Mouse (Mus musculus): ENCODE data around the gene Rp2.
"Not testable (repeated sequence)": the region's sequence is repeated elsewhere in the genome, so short reads cannot be mapped to it uniquely, and the experiment has no call there.

The Rp2 gene

DNA sequence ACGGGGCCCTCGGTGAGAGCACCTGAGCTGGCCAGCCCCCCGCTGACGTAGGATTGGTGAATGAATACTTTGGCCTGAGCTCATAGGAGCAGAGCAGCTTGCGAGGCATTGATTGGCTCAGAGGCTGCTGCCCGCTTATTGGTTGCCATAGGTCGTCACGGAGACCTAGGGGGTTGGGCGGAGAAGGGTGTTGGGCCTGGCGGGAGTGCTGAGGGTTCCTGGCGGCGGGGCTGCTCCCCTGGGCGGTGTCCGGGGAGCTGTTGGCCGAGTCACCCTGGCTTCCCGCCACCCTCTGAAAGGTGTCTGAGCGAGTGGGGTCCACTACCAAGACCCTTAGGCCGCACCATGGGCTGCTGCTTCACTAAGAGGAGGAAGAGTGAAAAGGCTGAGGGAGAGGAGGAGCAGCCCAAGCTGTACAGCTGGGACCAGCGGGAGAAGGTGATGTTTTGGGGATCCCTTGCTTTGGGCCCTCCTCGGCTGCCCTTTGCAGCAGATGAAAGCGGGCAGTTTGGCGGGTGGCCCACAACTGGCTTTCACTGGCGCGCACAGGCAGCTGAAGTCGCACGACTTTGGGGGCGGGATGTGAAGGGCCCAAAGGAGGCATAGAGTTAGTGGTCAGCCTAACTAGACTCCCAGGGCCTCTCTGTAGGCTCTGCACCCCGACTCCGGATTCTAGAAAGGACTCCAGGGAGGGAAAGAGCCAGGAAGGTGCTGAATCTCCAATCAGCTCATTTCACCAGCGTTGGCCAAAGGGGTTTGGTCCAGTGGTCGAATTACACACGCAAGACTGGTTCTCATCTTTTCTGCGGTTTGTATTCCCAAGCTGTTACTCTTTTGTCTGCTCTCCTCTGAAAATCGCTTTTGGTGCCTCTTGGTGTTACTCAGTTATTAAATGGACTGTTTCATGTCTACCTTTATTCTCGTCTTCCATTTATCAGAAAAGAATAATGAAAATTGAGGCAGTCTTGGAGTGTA is at the start of gene Rp2:
Gene Rp2 (plus strand): TSS at position 91 of the 975 bp plus-strand sequence.
- peak; percentile 93 for DNase-seq (ENCODE audit: low read depth, low spot score)

DNA sequence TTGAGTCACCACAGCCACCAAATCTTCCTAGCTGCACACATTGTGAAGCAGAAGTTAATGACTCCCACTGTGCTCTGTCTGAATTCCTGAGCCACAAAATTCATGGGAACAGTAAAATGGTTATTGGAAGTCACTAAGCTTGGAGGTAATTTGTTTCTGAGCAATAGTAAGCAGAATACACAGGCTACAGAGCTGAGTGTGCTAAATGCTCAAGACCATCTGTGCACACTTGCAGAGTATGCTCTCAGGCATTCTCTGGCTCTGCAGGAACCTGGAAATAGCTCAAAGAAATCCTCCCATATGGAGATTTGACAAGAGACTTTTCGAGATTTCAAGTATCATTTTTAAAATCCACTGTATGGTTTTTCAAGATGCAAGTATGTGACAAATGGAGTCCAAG is 31.5 kb upstream of the Rp2 start:
- DNase-seq (ENCODE audit: low read depth, low spot score) = no peak

DNA sequence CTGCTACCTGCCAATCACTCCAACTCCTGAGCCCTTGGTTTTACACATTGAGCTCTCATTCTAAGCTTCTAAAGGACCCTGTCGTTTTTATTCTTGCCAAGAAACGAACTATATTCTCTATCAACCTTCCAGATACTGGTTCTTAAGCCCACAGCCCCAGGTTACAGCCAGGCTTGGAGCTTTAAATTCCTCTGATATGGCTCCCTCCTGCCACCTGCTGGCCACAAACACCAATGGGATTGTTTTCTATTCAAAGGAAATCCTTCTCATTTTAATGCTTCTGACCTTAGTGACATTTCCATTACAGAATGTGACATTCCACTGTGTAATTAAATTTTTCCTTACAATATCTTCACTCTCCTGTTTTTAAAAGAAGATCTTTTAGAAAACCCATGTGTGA is 28.6 kb upstream of the Rp2 start:
- peak; percentile 56 for DNase-seq (ENCODE audit: low read depth, low spot score)

DNA sequence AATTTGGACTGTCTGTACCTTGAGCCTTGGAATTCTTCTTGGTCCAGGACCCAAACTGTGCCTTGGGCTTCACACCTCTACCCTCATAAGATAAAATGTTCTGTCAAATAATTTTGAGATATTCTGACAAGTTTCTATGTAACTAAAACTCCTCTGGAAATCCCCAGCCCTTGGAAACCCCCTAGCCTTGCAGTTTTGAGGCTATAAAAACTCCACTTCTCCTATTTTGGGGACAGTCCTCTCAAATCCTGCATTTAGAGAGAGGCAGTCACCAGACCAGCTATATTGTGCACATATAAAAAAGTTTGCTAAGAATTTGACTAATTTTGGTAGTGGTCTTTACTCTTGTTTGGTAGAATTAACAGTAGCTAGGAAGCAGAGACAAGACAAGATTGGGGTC is 19.3 kb upstream of the Rp2 start:
- DNase-seq (ENCODE audit: low read depth, low spot score) = no peak

DNA sequence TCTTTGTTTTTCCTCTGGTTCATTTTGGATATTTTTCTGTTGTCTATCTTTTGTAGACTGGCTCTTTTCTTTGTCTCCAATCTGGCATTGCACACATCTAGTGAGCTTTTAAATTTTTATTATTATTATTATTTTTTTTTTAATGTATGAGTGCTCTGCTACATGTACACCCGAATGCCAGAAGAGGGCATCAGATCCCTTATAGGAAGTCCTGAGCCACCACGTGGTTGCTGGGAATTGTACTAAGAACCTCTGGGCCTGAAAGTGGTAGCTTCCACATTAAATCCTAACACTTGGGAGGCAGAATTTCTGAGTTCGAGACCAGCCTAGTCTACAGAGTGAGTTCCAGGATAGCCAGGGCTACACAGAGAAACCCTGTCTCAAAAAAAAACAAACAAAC is 17.9 kb upstream of the Rp2 start:
- peak; percentile 45 for DNase-seq (ENCODE audit: low read depth, low spot score)

DNA sequence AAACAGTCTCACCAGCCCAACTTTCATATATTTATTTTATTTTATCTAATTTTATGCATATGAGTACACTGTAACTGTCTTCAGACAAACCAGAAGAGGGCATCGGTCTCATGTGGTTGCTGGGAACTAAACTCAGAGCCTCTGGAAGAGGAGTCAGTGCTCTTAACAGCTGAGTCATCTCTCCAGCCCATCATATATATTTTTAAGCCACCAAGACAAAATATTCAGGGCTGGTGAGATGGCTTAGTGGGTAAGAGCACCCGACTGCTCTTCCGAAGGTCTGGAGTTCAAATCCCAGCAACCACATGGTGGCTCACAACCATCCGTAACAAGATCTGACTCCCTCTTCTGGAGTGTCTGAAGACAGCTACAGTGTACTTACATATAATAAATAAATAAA is 14.0 kb upstream of the Rp2 start:
- not testable (repeated sequence) for DNase-seq (ENCODE audit: low read depth, low spot score)

DNA sequence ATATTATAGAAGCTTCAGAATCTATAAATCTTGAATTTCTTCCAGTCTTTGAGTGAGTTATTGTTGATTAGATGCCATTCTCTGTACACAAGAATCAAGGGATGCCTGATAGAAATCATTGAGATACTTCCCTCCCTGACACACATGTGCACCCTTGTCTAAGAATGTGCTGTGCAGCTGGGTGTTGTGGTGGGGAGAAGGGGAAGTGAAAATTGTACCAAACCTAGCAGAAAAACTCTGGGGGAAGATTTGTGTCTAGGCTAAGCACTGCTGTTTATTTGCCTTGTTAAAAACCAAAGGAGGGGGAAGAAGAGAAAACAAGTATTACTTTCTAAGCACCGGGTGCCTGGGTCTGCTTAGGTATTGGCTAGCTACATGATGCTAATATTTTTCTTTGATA is 9.0 kb upstream of the Rp2 start:
- no peak for DNase-seq (ENCODE audit: low read depth, low spot score)

DNA sequence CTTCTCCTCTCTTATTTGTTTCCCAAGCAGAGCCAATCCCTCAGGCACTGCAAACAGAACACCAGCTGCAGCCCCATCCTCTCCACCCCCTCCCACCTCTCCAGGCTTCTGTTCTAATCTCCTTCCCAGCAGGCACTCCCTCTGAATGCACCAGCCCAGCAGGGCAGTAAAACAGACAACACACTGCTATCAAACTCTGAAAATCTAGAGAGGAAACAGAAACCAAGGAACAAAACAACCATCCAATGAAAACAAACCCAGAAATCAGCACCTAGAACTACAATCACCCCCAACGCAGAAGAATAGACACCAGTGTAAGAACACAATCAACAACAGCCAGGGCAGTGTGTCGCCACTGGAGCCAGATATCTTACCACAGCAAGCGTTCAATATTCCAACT is 8.0 kb upstream of the Rp2 start:
- DNase-seq (ENCODE audit: low read depth, low spot score) = peak; percentile 81

DNA sequence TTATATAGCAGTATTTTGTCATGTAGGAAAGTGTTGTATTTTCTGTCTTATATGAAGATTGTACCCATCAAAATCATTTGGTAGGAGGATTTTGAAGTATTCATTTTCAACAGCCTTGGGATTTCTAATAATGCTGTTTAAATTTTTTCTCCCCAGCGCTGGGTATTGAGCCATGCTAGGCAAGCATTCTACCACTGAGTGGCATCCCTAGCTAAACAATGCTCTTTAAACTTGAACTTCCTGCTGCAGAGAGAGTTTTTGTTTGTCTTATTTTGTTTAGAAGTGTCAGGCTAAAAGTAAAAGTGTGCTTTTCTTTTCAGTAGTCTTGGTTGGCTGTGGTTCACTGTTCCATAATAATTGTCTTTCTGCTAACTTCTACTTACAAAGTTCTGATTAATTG is 1.8 kb downstream of the Rp2 start:
- no peak for DNase-seq (ENCODE audit: low read depth, low spot score)

DNA sequence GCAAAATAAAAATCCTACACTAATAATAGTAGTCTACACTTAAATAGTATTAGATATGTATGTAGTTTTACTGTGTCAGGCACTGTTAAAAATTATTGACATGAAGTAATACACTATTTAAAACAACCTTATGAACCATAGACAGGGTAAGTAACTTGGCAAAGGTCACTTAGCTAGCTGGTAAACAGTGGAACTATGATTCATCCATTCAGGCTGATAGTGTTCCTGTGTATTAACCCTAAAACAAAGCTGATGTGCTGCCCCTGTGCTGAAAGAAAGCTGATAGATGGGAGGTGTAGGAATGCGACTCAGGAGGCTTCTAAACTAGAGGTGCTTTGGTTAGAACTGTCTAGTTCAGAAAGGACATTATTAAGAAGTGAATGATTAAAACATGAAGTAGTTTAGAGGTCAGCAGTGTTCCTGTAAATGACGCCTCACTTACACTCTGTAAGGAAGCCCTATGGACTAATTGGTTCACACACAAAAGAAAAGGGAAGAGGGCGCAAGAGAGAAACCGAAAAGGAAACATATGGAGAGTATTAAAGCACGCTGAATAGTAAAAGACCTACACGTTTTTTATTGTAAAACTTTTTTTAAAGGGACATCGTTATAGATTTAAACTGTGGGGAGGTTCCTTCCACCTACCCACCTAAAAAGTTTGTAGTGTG is 15.2 kb downstream of the Rp2 start:
- no peak for DNase-seq (ENCODE audit: low read depth, low spot score)

DNA sequence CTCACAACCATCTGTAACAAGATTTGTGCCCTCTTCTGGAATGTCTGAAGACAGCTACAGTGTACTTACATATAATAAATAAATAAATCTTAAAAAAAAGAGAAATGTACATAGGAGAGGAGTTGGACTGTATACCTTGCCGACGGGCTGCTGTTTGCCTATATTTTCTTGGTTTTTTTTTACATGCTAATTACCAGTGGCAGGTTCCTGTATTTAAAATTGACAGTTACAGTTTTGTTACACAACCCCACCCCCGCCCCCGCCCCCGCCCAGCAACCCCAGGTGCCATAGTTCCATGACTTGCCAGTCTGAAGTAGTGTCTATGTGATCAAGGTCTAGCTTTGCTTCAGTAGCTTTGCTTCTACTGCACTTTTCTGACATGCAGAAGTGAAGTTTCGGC is 18.0 kb downstream of the Rp2 start:
- no peak for DNase-seq (ENCODE audit: low read depth, low spot score)

DNA sequence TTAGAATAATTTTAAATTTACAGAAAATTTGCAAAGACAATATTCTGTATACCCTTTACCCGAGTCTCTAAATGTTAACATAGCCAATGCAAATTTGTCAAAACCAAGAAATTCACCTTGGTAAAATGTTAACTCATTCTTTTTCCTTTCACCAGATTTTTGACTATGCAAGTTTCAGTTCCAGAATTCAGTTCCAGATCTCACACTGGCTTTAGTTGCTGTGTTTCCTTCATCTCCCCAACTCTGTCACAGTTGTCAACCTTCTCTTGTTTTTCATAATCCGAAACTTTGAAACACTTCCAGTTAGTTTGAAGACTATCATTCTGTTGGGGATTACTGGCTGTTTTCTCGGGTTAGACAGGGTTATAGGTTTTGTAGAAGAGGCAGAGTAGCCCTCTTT is 22.7 kb downstream of the Rp2 start:
- DNase-seq (ENCODE audit: low read depth, low spot score) = no peak

DNA sequence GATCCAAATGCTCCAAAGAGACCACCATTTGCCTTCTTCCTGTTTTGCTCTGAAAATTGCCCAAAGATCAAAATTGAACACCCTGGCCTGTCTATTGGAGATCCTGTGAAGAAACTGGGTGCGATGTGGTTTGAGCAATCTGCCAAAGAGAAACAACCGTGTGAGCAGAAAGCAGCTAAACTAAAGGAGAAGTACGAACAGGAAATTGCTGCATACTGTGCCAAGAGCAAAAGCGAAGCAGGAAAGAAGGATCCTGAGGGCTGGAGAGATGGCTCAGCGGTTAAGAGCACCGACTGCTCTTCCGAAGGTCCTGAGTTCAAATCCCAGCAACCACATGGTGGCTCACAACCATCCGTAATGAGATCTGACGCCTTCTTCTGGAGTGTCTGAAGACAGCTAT is 27.7 kb downstream of the Rp2 start:
- DNase-seq (ENCODE audit: low read depth, low spot score) = not testable (repeated sequence)

DNA sequence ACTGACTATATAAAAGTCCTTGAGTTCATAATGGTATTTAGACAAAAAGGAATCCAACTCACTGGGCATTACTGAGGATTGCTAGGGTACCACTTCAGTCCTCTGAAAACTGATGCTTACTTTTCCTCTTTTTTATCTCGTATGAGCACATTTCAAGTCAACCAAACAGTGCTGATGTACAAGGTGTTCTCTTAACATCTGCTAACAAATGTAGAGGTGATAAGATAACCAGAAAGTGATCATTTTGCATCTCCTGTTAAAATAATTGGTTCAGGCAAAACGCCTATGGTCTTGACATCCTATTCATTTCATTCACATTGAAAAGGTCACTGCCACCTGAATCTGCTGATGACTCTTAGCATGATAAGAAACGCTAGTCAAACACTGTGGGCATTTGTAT is 28.7 kb downstream of the Rp2 start:
- DNase-seq (ENCODE audit: low read depth, low spot score) = no peak

DNA sequence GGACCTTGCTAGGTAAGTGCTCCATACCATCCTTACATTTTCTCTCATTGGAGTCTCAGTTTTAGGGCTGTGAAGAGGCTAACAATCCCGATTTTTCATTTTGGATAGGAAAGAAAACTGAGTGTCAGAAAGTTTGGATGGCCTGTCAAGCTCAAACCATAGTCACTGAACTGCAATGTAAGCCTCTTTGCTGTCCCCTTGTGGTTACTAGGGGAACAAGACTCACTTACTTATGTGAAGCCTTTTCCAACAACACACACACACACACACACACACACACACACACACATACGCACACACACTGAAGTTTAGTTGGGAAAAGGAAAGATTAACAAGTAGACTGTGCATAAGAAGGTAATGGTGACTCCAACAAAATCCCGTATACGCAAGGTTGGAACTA is 39.8 kb downstream of the Rp2 start:
- peak; percentile 61 for DNase-seq (ENCODE audit: low read depth, low spot score)

DNA sequence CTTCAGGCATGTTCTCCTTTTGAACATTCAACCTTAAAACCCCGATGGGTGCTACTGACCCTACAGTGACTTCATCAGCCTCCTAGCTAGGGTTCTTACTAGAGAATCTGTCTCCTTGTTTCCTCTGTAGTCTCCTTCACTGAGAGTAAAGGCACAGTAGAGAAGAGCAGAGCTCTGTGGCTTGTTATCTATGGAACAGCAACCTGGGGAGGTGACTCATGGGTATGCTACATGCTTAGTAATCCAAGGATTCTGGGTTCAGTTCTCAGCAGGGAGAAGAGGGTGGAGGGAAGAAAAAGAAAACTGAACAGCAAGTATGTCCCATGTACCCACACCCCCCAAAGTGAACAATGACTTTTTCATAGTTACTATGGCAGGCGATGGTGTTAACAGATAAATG is 42.6 kb downstream of the Rp2 start:
- no peak for DNase-seq (ENCODE audit: low read depth, low spot score)

DNA sequence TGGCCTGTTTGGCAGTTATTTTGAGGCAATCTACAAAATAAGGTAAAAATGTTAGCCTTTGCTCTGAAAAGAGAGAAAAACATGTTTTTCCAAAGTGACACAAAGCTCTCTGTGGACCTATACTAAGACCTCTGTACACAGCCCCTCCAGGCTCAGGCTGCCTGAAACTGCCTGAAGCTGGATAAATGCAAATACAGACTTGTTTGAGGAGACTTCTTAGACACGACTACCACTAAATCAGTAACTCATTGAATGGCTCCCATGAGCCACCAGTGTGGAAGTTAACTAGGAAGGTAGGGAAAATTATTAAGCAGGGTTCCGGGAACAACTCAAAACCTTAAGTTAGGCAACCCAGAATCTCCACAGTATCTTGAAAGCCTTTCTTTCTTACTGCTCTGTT is 43.4 kb downstream of the Rp2 start:
- DNase-seq (ENCODE audit: low read depth, low spot score) = peak; percentile 24

DNA sequence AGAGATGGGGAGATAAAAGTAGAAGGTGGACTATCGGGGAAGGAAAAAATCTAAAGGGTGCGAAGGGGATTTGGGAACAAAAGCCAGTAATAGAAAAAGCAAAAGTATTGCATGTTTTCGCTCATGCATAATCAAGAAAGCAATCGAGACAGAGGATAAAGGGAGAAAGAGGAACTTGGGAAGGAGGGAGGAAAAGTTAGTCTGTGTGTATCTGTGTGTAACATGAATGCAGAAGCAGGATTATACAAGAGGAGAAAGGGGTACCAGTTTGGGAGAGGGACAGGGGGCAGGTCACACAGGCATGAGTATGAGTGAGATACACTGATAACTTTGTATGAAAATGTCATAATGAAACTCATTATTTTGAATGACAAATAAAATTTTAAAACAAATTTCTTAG is 47.1 kb downstream of the Rp2 start:
- DNase-seq (ENCODE audit: low read depth, low spot score) = no peak

DNA sequence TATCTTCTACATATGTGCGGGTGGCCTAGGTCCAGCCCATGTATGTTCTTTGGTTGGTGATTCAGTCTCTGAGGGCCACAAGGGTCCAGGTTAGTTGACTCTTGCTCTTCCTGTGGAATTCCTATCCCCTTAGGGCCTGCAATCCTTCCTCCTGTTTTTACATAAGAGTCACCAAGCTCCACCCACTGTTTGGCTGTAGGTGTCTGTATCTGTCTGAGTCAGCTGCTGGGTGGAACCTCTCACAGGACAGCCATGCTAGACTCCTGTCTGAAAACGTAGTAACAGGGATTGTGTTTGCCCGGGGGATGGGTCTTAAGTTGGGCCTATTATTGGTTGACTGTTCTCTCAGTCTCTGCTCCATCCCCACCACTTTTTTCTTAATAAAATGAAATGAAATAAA is 47.9 kb downstream of the Rp2 start:
- DNase-seq (ENCODE audit: low read depth, low spot score) = peak; percentile 78

DNA sequence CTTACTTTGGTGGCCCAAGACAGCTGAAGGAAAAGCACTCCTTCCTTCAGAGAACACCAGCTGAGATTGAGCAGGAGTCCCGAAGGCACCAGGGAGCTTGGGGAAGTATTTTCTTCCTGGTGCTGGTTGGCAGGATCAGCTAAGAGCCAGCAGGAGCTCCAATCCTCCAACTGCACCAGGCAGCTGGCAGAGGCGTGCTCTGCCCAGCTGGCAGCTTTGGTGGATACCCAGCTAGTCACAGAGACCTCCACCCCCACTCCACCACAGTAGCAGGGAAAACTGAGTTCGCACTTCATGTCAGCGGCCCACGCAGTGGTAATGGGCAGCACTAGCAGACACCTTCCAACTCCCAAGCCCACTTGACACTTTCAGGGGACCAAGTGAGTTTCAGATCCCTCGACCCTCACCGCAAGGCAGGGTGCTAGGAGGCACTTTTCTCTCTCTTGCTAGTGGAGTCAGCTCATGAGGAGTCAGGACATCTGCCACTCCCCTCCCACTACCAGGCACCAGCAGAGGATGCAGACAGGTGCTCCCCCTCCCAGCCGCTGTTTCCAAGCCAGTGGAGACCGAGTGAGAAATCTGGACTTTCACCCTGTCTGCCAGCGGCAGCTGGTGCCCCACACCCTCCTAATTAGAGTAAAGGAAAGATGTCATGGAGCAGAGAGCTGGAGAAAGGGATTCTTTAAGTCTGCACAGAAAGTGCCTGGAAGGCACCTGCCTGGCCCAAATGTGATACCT is 50.8 kb downstream of the Rp2 start:
- peak; percentile 10 for DNase-seq (ENCODE audit: low read depth, low spot score)

DNA sequence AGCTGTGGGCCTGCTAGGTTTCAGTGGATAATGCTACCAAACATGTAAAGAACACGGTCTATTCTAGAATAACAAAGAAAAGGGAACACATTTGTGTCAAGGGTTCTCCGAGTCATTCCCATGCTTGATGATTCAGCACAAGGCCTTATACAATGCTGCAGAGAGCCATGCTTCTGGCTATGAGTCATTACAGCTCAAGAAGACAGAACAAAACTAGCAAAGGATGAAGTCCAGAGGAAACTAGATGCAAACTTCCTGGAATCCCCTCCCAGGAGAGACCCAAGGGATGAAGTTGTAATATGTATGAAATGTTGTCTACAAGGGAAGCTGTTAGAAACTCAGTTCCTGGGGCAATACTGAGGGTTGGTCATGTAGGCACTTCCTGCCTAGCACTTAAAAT is 54.2 kb downstream of the Rp2 start:
- no peak for DNase-seq (ENCODE audit: low read depth, low spot score)

DNA sequence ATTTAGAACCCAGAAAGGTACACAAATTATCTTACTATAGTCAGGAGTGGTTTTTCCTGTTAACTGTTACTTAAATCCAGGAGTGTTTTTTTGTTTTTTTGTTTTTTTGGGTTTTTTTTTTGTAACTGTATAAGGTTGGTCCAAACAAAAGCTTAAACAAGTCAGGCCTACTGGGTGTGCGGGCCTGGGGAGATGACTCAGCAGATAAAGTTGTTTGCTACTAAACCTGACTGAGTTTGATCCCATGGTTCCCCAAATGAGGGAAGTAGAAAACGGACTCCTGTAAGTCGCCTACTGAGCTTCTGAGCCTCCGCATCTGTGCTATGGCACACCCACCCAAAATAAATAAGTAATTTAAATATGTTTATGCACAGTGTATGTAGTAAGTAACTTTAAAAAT is 55.3 kb downstream of the Rp2 start:
- DNase-seq (ENCODE audit: low read depth, low spot score) = peak; percentile 27

Data from ZHBTc4 (cell line).